Mouse (Mus musculus): ENCODE measurements around the gene Spata1. TPM values are rescaled to one million over a fixed set of nuclear protein-coding genes. Genes with fewer than 3 reads are reported as not detected.

Spata1 gene
- polyA plus RNA-seq (2017; shearing (Covaris generic)) = 8.6 TPM

GRCm38 (mm10) chr3:146499431-146500002, at the start of gene Spata1, which contains the start of gene Gng5:
Spata1 (minus strand) TSS chr3:146499753.
Gng5 (plus strand) TSS chr3:146499807.

GRCm38 (mm10) chr3:146520798-146521651, 21.5 kb upstream of the Spata1 start, which contains the start of gene Rpf1:
Rpf1 (minus strand) TSS chr3:146521429.

GRCm38 (mm10) chr3:146449745-146450250, 49.8 kb downstream of the Spata1 start, which contains the start of gene Ctbs:
Ctbs (plus strand) TSS chr3:146449795.

Other genes starting within 250 kb of the Spata1 start
- gene Ssx2ip, start 95.1 kb downstream of the Spata1 start, polyA plus RNA-seq (2017; shearing (Covaris generic)) = 4.9 TPM
- gene Ctbs, start 50.0 kb downstream of the Spata1 start, polyA plus RNA-seq (2017; shearing (Covaris generic)) = 2.0 TPM
- 400 TPM for gene Gng5, start 54 bp upstream of the Spata1 start, polyA plus RNA-seq (2017; shearing (Covaris generic))
- gene Rpf1, start 21.7 kb upstream of the Spata1 start, polyA plus RNA-seq (2017; shearing (Covaris generic)) = 94.1 TPM
- not detected for gene Uox, start 70.7 kb upstream of the Spata1 start, polyA plus RNA-seq (2017; shearing (Covaris generic))
- gene Dnase2b, start 115.8 kb upstream of the Spata1 start, polyA plus RNA-seq (2017; shearing (Covaris generic)) = not detected
- gene 4930503B20Rik, start 151.6 kb upstream of the Spata1 start, polyA plus RNA-seq (2017; shearing (Covaris generic)) = not detected
- not detected for gene Samd13, start 185.8 kb upstream of the Spata1 start, polyA plus RNA-seq (2017; shearing (Covaris generic))

Measured in effector memory CD4-positive, alpha-beta T cell, adult 7 months (primary cell).